Mouse (Mus musculus) Muller cell, postnatal 12 days (primary cell): ENCODE data around the gene Ccdc54.
A peak's percentile ranks its signal among the peaks of the same experiment; 100 is the strongest.

Source experiments
- DNase-seq: peaks from one replicate; pipeline ENCODE4 v3.0.0-alpha.2; 2015; ENCODE audit errors: inconsistent ontology term

Gene Ccdc54

GRCm38 (mm10) chr16:50542554-50543333, 48.2 kb downstream of the Ccdc54 start:
- DNase-seq: peak; percentile 14
